ENCODE assay signal across 8 mouse cellular contexts in the genomic region with DNA sequence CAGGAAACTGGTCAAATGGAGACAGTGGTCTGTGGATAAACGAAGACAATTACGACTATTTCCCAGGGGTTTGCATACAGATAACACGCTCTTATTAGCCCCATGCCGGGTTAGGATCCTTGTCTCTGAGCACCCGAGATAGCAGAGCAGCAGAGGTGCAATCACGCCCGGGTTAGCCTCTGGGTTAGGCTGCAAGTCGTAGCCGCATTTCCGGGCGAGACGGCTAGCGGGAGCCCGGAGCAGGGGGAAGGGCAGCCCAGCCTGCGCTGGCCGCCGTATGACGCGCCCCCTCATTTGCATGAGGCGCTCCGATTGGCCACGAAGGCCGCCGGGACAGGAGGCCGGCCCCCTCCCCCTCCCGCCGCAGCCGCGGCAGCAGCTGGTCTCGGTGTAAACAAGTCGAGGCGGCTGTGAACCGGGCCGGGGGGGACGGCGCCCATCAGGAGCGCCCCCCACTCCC. TPM values are rescaled to one million over a fixed set of nuclear protein-coding genes. Genes with fewer than 3 reads are reported as not detected.
DNase-seq lines count a peak whose midpoint lies in the region; ATAC-seq lines count a peak whose summit lies in the region.

A gene (plus strand): TSS at position 358 of the 460 bp plus-strand sequence.

- H3K27ac ChIP-seq in heart, embryonic 13.5 days (replicated peaks) = peak within 1 kb of the TSS; percentile 89
- peak within 1 kb of the TSS; percentile 94 for H3K27ac ChIP-seq in liver, embryonic 13.5 days
- H3K27ac ChIP-seq in stomach, embryonic 16.5 days (ENCODE audit: low read length) = peak within 1 kb of the TSS; percentile 89

- H3K4me1 ChIP-seq in heart, embryonic 13.5 days = peaks cover 49% of the 10 kb centered on the region
- H3K4me1 ChIP-seq in liver, embryonic 13.5 days (replicated peaks) = peaks cover 69% of the 10 kb centered on the region
- H3K4me1 ChIP-seq in stomach, embryonic 16.5 days (ENCODE audit: control insufficient read depth, insufficient read depth, low read length) = peaks cover 32% of the 10 kb centered on the region

- no peaks in the 10 kb centered on the region for H3K9me3 ChIP-seq in heart, embryonic 13.5 days
- no peaks in the 10 kb centered on the region for H3K9me3 ChIP-seq in liver, embryonic 13.5 days (replicated peaks)
- H3K9me3 ChIP-seq in stomach, embryonic 16.5 days (replicated peaks; ENCODE audit: control insufficient read depth, low read length) = no peaks in the 10 kb centered on the region

- H3K27me3 ChIP-seq in heart, embryonic 13.5 days (replicated peaks) = no peaks in the 10 kb centered on the region
- no peaks in the 10 kb centered on the region for H3K27me3 ChIP-seq in liver, embryonic 13.5 days
- H3K27me3 ChIP-seq in stomach, embryonic 16.5 days (ENCODE audit: control insufficient read depth, insufficient read depth, low read length) = no peaks in the 10 kb centered on the region

- DNase-seq in CD8-positive naive resting alpha-beta T cell, adult 2 months (ENCODE audit: low read depth in 2 of 2, low spot score in 2 of 2) = peak; percentile 84 to 85
- peak; percentile 81 for DNase-seq in c-Kit-negative CD71-positive TER-119-positive erythroid progenitor cells, embryonic 14.5 days (ENCODE audit: low read depth, low spot score)
- peak; percentile 88 for DNase-seq in fibroblast of lung, adult 2 months (ENCODE audit: low read depth)
- peak; percentile 98 for DNase-seq in kidney, postnatal 10 days
- DNase-seq in liver, embryonic 13.5 days = peak; percentile 94
- DNase-seq in natural killer cell, adult 2 months (ENCODE audit: low spot score in 2 of 2) = peak; percentile 93 to 94

- H3K4me3 ChIP-seq in heart, embryonic 13.5 days = peak within 1 kb of the TSS; percentile 81
- peak within 1 kb of the TSS; percentile 85 for H3K4me3 ChIP-seq in liver, embryonic 13.5 days (replicated peaks)
- peak within 1 kb of the TSS; percentile 70 for H3K4me3 ChIP-seq in stomach, embryonic 16.5 days (replicated peaks; ENCODE audit: low read length)

- under 1% methylated on average over 36 of the region's 37 CpGs for WGBS in heart, embryonic 13.5 days
- WGBS in liver, embryonic 13.5 days (ENCODE audit: insufficient replicate concordance) = under 1% methylated on average over 36 of the region's 37 CpGs
- under 1% methylated on average over 37 of the region's 37 CpGs for WGBS in stomach, embryonic 16.5 days

- peaks cover 28% of the 10 kb centered on the region for H3K36me3 ChIP-seq in heart, embryonic 13.5 days
- H3K36me3 ChIP-seq in liver, embryonic 13.5 days = peaks cover 16% of the 10 kb centered on the region
- no peaks in the 10 kb centered on the region for H3K36me3 ChIP-seq in stomach, embryonic 16.5 days (ENCODE audit: control insufficient read depth, insufficient read depth, low read length)

- H3K9ac ChIP-seq in heart, embryonic 13.5 days = peak within 1 kb of the TSS; percentile 98
- H3K9ac ChIP-seq in liver, embryonic 13.5 days = peak within 1 kb of the TSS; percentile 98
- H3K9ac ChIP-seq in stomach, embryonic 16.5 days (ENCODE audit: low read length) = peak within 1 kb of the TSS; percentile 88

- peak; percentile 85 for ATAC-seq in heart, embryonic 13.5 days (ENCODE audit: extremely low read depth, insufficient number of reproducible peaks, low FRiP score, low TSS enrichment)
- peak; percentile 91 for ATAC-seq in liver, embryonic 13.5 days (ENCODE audit: low read depth)
- peak; percentile 94 for ATAC-seq in stomach, embryonic 16.5 days (ENCODE audit: insufficient read depth, low FRiP score)

- H3K4me2 ChIP-seq in heart, embryonic 13.5 days = peak within 1 kb of the TSS; percentile 91
- peak within 1 kb of the TSS; percentile 95 for H3K4me2 ChIP-seq in liver, embryonic 13.5 days
- peak within 1 kb of the TSS; percentile 95 for H3K4me2 ChIP-seq in stomach, embryonic 16.5 days (ENCODE audit: low read depth, low read length)

RNA-seq across cellular contexts. Expression of the gene that starts here (rescaled TPM):
- 79.1 and 86.2 TPM in 2 replicates for polyA plus RNA-seq in heart, embryonic 13.5 days (2015; fragmentation: Nextera tagmentation; extraction: Ambion mirVana)
- polyA plus RNA-seq in liver, embryonic 13.5 days (2015; fragmentation: Nextera tagmentation; extraction: Ambion mirVana) = 68.4 and 77.3 TPM in 2 replicates
- polyA plus RNA-seq in stomach, embryonic 16.5 days (2015; fragmentation: Nextera tagmentation; extraction: Ambion mirVana) = 60.6 and 65.9 TPM in 2 replicates

Comparison
In these comparisons a context has a peak if more than half of its experiments do, and no peak if none do; other contexts are left out.
1. Peak in every context shown above with its lines: DNase-seq, ATAC-seq, H3K4me3 ChIP-seq and H3K27ac ChIP-seq.